Mouse (Mus musculus): ENCODE results near the gene CK137956.

Gene CK137956

DNA sequence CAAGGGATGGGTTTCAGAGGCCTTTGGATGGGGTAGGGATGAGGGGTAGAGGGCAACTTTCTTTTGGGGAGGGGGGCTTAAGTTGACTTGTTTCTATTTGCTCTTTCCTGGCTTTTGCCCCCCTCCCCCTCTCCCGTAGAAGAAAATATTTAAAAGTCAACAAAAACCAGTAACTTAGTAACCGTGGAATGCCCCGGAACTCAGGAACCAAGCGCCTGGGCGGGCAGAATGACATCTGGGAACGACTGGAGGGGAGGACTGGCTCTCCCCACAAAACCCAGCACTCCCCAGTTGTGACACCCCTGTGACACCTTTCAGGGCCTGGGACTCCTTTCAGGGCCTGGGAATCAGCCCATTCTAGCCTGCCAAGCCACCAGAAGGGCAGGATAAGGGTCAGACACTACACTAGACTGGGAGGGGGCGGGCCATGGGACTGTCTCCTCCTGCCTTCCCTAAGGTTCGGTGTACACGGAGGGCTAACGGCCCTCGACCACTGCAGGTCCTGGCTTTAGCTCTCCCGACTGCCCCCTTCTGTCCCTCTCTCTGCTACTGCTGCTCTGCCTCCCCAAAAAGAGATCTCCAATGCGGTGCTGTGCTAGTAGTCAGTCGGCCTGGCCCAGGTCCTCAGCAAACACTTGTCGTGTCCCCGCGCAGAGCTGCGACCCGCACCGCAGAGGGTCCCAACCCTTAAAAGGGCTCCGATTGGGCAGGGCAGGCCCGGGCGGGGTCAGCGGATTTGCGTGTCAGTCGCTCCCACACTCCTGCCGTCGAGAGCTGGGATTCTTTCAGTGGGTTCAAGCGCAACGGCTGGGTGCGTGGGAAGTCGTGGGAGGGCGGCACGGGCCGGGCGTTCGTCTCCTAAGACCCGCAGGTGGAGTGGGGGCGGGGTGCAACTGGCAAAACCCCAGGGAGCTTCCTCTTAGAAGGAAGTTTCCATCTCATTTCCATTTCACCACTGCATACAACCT, at the start of gene CK137956:
TSS of gene CK137956 (minus strand) at position 51 of the 968 bp plus-strand sequence.
- no peak for DNase-seq

DNA sequence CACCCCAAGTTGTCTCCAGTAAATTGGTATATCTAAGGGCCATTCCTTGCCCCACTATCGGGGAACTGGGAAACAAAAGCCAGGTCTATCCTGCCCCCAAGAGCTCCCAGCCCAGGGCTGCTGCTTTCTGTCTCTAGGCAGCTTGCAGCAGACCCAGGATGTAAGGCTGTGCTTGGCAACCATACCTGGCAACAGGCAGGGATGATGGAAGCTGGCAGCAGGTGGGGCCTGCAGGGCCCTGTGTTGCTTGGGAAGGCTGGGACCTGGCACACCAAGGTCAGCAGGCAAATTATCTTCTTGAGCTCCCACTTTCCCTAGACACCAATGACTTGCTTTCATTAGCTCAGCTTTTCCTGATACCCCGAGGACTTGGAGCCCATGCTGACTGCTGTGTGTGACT, 48.7 kb upstream of the CK137956 start:
- DNase-seq, result no peak

DNA sequence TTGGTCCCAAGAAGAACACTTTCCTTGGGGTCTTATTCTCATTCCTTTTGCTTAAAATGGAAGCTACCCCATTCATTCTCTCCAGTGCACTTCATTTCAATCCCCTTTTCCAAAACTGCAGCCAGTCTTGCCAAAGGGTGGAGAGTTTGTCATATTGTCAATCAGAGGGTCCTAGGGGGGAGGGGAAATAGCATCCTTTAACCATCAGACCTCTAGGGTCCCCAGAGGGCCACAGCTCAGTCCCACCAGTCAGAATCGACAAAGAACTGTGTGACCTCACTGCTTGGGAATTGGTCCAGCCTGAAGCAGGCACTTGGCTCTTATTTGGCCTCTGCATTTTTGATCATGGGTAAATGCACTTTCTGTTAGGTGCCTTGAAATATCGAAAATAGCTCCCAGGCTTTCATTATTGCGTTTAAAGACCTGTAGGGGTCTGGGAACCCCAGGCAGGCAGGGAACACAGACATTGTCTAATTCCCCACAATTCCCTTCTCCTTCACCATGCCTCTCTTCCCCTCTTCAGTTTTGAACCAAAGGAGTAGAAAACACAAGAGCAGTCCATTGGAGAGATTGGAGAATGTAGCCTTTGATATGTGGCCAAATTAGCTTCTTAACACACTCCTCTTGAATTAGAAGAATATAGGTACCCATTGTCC, 34.2 kb upstream of the CK137956 start:
- DNase-seq, result no peak

DNA sequence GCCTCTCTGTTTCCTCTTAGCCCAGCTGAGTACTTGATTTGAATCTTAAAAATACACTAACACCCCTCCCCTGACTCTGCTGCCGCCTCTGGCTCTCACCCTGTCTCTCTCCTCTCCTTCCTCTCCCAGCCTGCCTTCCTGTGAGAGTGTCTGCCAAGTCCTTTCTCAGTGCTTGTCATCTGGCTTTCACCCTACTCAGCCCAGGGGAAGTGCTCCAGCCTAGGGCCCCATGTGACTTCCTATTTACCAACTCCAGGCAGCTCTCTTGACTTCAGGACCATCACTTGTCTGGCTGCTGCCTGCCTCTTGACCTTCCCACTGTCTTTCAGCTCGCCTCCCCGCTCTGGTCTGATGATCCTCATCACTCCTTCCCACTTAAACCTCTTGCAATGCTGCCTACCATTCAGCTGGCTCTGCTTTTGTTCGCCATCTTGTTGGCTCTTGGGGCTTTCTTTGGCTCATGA, 31.9 kb upstream of the CK137956 start:
- no peak for DNase-seq

DNA sequence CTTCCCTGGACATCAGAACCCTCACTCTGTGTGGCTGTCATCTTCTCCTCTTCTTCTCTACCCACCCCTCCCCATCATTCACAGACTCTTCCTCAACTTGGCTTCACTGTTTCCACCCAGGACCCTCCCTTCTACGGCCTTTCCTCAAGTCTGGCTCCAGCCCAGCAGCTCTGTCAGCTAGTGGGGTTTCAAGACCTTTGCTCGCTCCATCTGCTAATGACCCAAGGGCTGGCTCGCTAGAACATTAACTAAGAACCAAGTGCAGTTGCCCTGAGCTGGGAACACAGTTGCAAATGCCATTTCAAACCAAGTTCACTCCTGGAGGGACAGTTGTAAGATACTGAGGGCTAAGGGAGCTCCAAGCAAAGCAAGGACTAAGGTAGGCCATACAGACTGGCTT, 28.5 kb upstream of the CK137956 start:
- peak; percentile 17 for DNase-seq

DNA sequence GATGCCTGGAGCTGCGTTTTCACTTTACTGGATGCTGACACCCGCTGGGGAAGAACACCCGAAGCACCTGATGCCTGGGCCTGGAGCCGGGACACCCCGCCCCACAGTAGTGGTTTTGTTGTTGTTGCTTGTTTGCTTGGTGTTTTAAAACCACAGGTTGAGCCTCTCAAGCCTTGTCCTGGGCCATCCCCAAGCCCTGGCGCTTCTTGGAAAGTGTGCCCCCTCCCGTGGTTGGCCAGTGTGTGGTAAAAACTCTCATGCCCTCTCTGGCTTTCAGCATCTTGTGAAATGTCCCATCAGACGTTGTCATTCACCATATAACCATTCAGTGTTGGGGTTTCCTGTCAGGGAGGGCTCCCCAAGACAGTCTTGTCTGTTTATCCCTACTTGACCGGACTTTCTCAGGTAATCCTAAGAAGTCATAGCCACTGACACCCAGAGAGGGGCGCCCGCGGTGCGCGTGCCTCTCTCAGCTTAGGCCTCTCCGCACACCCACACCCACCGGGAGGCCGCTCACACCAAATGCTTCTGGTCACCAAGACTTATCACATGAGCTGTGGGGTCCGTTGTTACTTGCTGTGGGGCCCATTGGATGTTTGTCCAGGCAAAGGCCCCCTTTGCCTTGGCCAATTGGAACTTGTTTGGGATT, 18.7 kb upstream of the CK137956 start:
- DNase-seq, result no peak

DNA sequence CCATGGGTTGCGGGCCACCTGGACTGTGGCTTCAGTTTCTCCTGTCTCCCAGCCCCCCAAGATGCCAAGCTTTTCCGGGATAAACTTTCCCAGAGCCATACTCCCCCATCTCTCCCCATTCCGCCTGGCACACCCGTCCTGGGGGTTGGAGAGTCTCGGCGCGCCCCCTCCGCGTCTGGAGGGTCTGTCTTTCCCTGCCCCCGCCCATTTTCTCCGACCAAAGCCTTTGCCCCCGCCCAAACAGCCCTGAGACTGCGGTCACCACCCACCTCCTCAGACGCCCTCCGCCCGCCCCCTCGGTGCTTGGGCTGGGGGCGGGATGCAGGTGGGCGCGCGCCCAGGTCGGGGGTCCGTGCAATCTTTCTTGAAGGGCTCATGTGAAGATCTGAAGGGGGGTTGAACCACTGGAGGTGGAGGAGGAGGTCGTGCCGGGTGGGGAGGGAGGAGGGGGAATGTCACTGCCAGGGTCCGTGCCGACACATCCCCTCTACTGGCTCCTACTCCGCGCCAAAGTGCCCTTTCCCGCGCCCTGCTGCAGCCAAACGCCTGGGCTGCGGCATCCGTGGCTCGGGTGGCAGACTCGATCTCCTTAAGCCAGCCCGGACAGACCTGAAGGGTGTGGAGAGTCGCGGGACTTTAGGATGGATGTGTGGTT, 17.9 kb upstream of the CK137956 start:
- DNase-seq, result no peak

DNA sequence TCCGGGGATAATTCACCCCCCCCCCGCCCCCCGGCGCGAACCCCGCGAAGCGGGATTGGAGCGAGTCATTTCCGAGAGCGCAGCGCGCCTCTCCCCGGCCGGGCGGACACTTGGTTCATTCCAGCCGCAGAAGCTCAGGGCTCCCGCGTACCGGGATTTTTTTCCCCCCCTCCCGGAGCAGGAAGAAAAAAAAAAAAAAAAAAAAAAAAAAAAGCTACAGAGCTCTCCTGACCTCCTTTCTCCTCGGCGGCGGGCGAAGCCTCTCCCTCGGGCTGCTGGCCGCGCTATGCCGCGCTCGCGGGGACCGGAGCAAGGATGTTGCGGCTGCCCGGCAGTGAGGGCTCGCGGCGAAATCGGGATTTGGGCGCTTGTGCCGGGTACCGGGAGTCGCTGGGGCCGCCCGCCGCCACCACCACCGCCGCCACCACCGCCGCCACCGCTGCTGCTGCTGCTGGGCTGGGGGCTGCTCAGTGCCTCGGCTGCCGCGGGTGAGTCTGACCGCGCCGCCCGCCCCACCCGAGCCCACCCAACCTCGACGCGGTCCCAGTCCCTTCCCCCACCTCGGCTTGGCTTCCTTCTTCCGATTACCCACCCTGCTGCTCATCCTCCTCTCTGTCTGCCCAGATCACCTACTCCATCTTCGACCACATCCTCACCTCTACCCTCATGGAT, 17.2 kb upstream of the CK137956 start, which contains the start of gene Csmd2:
TSS of gene Csmd2 (plus strand) at position 74 of the 672 bp plus-strand sequence.
- peak; percentile 9 for DNase-seq

DNA sequence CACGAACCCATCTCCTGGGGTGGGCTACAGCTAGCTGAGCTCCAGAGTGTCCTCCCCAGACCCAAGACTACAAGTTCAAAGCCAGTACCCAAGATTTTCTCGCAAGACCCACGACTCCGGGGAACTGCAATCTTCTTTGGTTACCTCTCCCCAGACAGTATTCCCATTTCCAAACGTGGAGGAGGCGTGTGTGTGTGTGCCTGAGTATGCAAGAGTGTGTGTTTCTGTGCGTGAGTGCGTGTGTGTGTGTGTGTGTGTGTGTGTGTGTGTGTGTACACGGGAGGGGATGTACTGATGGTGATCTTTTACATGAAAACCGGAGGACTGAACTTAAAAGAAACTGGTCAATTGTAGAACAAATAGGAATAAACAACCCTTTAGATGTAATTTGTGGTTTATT, 16.5 kb upstream of the CK137956 start:
- DNase-seq, result no peak

DNA sequence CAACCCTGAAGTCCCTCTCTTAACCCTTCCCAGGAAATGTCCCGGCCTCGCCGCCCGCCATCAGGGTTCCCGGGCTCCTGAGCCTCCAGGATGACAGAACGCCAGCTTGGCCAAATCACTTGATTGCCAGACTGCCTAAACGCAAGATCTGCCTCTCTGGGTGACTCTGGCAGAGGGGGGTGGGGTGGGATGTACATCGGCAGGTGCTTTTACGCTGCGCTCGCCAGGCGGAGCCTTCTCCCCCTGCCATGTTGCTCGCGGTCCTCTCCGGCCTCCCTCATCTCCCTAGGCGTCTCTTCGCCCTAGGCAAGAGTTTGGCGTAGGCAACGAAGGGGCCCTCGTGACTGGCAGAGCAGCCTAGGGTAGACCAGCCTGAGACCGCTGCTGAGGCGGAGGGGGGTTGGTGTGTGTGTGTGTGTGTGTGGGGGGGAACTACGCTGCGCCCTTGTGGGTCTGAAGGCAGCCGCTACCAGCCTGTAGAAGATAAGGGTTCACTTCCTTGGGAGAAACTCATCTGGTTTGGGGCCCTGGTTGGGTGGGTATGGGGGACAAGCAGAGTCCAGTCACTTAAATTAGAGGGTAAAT, 15.8 kb upstream of the CK137956 start:
- DNase-seq, result no peak

DNA sequence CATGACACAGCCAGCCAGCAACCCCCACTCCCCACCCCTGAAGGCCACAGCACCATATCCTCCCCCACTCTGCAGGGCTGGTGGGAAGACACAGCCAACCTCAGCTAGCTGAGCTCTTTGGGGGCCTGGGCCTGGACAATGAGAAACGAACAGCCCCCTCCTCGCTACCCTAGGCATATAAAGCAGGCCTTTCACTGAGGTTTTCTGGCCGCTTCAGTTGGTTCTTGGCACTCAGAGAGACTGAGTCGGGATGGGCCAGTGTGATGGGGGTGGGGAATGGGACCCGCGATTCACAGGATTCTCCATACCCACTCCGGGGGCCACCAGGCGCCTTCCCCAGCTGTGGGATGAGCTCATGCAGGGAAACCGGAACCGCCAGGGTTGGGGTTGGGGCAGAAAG, 15.1 kb upstream of the CK137956 start:
- no peak for DNase-seq

DNA sequence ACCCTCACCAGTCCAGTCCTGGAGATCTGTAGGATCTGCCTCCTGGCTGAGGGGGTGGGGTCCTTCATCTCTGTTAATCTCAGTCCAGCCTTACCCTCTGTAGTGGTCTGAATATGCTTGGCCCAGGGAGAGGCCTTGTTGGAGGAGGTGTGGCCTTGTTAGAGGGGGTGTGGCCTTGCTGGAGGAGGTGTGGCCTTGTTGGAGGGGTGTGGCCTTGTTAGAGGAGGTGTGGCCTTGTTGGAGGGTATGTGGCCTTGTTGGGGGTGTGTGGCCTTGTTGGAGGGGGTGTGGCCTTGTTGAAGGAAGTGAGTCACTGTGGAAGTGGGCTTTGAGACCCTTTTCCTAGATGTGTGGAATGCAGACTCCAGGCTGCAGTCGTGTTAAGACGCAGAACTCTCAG, 13.7 kb upstream of the CK137956 start:
- no peak for DNase-seq

DNA sequence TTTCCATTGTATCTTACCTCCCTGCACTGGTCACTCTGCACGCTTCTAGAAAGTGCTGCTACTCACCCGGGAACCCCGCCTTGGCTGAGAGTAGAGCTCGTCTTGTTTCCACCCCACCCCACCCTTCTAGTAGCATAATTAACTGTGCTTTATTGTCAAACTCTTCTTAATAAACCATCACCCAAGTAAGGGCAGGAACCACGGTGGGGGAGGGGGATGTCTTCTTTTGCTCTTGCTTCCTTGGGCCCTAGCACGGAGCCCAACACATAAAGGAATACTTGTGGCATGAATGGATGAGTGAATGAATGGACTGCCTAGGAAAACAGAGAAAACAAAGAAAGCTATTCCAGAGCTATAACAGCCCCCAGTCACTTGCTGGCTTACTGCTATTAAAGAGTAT, 10.4 kb upstream of the CK137956 start:
- DNase-seq, result no peak

DNA sequence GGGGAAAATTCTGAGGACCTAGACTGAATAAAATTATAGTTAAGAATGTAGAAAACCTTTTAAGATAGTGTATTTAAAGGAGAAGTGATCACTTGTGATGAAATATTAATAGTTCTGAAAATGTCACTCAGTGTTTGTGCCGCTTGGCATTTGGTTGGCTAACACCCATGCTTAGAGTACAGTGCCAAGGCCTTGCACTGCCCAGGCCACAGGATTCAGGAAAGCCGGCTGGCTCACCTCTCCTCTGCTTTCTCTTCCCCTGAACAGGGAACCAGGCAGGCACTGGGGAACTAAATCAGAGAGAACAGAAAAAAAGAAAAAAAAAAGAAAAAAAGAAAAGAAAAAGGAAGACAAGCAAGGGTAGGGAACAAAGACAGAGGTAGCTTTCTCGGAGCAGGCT, 2.2 kb upstream of the CK137956 start:
- no peak for DNase-seq

DNA sequence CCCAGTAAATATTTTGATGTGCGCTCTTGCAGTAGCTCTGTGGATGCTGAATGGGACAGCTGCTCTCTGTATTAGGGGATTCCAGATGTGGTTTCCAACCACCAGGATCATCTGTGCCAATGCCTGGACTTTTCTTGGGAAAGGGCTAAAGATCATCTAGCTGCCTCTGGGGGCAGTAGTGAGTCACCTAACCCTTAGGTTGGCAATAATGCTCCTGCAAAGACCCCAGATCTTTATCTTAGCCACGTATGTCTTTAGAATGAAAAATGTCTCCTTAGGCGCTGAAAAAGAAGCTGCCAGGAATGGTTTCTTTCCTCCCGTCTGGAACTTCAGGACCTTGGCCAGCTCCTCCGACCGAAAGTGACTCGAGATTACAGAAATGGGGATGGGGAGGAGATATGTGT, 731 bp downstream of the CK137956 start:
- peak; percentile 72 for DNase-seq

DNA sequence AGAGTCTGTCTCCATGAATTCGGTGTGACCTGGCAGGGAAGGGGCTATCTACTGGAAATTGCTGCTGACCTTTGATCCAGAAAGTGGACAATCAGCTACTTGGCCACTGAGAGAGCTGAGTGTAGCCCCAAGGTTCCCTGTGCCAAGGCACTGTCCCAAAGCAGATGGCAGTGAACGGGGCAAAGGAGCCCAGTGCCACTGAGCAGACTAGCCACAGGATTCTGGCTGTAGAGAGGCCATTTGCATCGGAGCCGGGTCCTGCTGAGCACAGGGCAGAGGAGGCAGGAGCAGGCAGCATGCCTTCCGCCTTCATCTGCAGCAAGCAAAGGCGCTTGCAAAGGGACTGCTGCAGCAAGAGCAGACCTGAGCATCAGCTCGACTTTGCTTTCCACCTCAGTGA, 1.6 kb downstream of the CK137956 start:
- DNase-seq, result no peak

DNA sequence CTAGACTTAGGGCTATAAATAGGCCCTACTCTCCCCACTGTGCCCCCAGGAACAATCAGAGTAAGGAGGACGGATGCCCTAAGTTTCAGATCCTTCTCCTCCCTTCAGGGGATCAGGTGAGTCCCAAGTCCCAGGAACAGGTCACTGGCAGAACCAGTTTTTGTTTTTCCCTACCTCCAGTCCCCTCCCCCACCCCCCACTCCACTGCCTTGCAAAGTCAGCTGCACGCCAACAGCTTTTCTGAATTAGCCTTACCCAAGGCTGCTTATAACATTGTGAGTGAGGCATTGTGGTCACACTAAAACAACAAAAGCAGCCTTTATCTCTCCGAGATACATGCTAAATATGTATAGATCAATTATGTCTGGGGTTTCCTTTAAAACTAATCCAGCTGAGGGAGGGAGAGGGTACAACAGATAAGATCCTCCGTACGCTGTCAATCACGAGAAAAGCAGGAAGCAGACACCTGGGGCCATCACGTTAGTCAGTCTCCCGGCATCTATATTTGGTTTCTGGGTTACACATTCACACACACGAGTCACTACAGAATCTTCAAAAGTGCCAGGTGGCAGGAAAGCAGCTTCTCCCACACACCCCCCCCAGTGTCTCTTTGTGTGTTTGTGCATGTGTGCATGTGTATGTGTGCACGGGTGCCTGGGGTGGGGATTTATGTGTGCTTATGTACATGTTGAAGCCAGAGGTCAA, 17.6 kb downstream of the CK137956 start:
- DNase-seq, result no peak

DNA sequence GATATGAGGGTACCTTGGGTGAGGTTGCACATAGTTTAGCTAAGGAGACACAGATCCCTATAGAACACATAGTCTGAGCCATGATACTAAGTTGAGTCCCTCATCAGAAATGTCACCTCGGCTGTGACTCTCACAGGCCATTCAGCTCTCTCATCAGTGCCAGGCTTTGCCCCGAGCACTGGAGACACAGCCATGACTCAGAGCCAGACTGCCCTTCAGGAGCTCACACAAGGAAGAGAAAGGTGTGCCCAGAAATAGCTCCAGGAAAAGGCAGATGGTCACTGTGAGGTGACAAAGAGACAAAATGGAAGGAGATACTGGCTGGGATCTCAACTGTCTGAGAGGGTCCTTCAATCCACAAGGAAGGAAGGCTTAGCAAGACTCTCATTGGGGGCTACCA, 23.1 kb downstream of the CK137956 start:
- no peak for DNase-seq

DNA sequence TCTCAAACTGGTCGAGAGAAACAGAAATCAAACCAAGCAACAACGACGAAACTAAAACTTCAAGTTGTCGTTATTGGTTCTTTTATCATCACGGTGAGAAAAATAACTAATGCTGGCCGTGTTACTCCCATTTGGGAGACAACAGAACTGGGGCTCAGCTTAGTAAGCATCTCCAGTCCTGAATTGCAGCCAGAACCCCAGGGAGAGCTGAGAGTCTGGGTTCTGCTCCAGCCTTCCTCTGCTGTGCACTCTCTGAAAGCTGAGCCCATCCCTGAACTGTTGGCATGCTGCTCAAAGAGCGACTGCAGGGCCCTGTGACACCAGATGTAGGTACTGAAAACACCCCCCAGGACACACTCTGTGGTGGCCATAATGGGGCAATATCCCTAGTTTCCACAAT, 33.3 kb downstream of the CK137956 start:
- DNase-seq, result no peak

DNA sequence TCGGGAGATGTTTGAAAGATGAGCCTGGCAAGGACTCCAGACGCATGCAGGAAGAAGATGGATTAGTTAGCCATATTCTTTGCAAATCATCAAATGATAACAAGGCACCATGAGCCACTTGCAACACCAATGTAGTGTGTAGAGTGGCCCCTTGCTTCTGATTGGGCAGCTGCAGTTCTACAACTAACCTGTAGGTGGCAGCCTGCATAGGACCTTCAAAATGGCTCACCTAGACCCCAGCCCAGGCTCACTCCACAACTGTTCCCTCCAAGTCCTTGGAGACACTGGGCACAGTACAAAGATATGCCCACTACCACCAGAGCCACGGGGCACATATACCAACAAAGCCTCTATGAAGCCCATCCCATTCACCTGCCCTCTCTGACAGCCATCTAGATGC, 35.4 kb downstream of the CK137956 start:
- DNase-seq, result peak; percentile 9

DNA sequence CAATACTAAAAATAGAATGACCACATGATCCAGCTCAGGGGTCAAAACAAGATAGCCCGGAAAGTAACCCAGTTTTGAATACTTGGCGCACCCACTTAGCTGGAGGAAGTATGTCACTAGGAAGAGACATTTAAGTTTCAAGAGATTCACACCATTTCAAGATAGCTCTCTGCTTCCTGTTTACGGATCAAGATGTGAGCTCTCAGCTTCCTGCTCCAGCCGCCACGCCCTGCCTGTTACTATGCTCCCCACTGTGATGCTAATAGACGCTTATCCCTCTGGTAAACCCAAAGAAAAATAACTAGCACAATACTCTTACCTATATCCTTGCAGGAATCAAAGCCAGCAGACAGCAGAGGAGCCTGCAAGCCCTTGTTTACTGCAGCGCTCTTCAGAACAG, 57.2 kb downstream of the CK137956 start:
- no peak for DNase-seq

All from kidney, postnatal 10 days (tissue).